Mouse (Mus musculus): ENCODE measurements at regions not wholly inside any gene's neighbourhood (a gene's known extent, or its start where the extent isn't known, plus 50 kb on each side); places are given as distances from the start of the nearest gene placed in this dataset.

DNA sequence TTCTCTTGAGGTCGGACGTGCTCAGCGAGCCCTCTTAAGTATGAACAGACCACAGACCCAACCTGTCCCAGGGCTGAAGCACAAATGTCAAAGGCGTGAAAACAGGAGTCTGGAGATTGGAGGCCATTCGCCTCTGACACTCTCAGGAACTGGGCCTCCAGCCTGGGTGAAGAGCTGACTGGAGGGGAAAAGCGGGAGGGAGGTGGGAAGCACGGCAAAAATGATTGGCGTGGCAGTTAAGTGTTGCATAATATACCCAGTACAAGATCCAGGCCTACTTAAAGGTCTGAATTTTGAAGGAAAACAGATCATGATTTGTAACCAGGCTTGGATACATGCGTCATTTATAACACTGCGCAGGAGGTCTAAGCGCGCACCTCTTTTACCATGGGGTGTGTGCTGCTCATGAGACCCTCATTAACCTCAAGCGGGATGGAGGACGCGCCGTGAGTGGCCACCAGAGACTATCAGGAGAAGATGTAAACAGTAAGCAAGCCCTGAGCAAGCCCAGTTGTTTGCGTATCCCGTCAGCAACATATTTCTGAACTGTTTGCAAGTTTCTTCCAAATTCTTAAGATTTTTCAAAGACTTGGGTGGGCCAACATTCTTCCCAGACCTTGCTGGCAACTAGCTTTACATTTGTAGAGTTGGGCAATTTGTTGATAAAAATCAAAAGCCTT is 444.0 kb upstream of the Nr2f2 start:
- no peak for TF ChIP-seq CTCF (IDR thresholded peaks at IDR 0.05; ENCODE audit: extremely low read depth, insufficient read length, insufficient replicate concordance, low read depth, low read length)
- TF ChIP-seq POLR2A (IDR thresholded peaks at IDR 0.05; ENCODE audit: low read depth, low read length): no peak
